Mouse (Mus musculus) thymus, postnatal 0 days (tissue): ENCODE measurements around the gene Brinp2. TPM values are rescaled to one million over a fixed set of nuclear protein-coding genes. Genes with fewer than 3 reads are reported as not detected.

Experiments used
- DNase-seq: peaks from one replicate; pipeline ENCODE4 v3.0.0-alpha.2; 2015; ENCODE audit warnings: low spot score
- polyA plus RNA-seq: library from polyadenylated mRNA; unstranded; fragments of >200 nt; fragmentation: Nextera tagmentation; extraction: Ambion mirVana; gene quantifications from 2 replicates; pipeline ENCODE4 v1.2.1, GENCODE M21; 2015

Gene Brinp2
- polyA plus RNA-seq, 1 experiment from 2014 or later: 0.57 TPM

- DNase-seq: no peak
Measured at GRCm38 (mm10) chr1:158296287-158296931, 59.7 kb downstream of the Brinp2 start.

DNA sequence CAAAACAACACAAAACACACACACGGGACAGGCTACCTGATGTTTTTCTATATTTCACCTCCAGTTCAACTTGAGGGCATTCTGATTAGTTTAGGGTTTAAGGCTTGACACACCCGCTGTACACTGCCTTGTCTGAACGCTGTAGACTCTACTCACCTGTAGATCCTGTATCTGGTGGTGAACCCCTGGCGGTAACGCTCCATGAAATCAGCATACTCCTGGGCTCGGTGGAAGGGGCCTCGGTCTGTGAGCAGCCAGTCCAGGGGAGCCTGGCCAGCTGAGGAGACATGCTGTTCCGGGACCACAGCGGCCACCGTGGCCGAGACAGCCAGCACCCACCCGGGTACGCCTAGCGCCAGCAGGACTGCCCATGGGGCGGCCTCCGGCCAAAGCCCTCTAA, 60.9 kb downstream of the Brinp2 start:
- no peak for DNase-seq

DNA sequence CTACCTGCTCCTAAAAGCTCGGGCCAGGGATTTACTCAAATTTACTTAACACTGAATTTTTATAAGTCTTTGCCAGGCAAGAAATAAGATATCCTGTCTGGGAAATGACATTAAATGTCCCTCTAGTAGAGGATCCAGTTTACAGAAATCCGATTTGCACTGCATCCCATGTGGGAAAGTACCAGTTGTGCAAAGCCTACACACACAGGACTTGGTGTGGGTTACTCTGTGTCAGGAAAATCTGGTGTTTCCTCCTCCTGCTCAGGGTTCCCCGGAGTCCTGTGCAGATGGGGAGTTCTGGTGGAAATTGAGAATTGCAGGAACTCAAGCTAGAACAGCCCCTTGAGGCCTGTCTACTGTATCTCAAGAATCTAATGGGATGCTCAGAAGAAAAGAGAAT, 70.9 kb downstream of the Brinp2 start:
- DNase-seq: no peak

GRCm38 (mm10) chr1:158283869-158284268, 72.3 kb downstream of the Brinp2 start:
- DNase-seq: no peak

- DNase-seq: no peak
Measured at GRCm38 (mm10) chr1:158272058-158272457, 84.1 kb downstream of the Brinp2 start.

DNA sequence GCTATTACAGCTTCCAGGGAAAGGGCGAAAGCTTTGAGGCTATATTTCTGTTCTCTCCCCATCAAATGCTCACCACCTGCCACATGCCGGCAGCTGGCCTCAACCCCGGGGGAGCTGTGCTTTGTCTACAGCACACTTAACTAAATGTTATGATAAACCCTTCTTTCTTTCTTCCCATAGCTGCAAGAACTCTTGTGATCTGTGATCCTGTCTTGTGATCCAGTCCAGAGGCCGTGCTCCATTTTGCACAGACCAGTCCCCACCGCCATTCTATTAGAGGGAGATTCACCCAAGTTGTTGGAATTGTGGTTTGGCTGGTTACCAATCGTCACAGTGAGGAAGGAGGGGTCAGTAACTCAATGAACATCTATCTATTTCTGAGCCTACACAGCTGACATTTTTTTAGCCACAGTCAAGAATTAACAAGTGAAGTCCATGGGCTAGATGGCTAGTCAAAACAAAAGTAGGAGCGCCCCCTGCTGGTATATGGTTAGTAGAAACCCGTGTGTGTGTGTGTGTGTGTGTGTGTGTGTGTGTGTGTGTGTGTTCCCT, 89.0 kb downstream of the Brinp2 start:
- DNase-seq: no peak

- no peak for DNase-seq
Measured at GRCm38 (mm10) chr1:158266293-158267019, 89.7 kb downstream of the Brinp2 start.

DNA sequence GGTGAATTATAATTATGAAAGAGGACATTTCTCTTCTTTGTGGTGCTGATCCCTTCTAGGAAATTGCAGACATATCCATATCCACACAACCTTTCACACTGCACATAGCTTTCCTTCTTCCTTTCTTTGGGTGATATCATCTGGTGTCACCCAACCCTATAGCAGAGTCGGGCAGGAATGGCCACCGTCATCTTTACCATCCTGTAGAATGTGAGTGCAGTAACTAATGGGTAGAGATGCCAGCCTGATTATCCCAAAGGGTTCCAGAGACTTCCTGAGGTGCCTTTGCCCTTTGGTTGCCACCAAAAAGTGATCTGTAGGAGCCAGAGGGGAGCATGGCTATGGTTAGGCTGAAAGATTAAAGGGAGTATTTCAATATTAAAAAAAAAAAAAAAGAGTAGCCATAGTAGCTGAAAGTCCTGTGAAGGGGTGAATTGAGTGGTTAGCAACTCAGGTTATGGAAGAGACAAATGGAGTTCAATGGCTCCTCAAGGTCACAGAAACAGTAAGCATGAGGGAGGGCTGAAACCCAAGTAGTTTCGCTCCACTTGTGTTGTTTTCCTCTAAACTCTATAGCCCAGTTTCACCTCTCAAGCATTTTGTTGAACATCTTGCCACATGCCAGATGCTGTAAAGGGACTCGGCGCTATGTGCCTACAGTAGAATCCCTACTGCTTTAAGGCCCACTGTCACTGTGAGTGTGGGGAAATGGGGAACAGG, 96.5 kb downstream of the Brinp2 start:
- DNase-seq: no peak

DNA sequence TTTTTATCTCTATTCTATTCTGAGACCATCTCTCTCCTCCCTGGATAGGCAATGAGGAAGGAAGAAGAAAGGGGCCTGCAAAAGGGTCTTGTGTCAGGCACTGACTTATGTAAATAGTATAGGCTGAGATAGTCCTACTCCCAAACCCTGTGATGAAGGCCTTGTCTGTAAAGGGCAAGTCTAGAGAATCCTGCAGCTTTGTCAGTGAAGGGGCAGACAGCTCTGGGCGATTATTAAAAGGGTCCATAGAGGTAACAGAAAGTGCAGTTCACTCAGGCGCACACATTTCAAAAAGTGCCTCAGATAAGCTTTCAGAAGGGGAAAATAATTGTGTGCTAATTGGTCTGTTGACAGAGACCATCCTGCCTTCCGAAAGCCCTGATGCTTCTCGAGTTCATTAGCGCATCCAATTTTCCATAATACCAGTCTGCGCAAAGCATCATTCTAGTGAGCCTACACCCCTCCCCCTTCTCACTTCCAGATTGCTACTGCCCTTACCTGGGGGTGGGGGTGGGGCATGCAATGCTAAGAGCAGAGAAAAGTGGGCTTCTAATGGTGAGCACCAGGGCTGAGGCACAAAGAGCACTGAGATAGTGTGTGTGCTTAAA, 97.3 kb downstream of the Brinp2 start:
- no peak for DNase-seq

DNA sequence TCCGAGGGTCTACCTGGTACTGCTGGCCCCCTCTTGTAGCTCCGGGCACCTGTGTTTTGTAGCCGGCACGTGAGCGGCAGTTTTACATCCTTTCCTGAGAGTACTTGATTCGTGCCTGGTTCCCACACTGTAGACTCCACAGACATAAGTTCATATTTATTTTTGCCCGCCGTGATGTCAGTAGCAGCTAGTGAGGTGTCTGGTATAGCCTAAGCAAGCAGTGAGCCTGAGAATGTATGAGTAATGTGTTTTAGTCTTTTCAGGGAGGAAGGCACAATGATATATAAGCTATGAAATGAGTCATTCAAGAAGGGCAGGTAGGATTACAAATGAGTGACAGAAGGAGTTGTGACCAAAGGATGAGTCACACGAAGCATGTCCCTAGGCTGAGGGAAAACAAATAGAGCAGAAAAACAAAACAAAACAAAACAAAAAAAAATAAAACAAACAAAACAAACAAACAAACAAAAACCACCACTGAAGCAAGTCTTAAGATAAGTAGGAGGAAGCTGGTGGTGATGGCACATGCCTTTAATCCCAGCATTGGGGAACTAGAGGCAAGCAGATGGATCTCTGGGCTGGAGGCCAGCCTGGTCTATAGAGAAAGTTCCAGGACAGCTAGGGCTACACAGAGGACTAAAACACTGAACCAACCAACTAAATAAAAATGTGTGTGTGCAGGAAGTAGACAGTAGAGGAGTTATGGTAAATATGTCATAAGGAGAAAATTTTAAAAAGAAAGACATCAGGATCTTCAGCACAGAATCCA, 100.0 kb downstream of the Brinp2 start:
- DNase-seq: no peak

GRCm38 (mm10) chr1:158252682-158253222, 103.4 kb downstream of the Brinp2 start:
- no peak for DNase-seq

DNA sequence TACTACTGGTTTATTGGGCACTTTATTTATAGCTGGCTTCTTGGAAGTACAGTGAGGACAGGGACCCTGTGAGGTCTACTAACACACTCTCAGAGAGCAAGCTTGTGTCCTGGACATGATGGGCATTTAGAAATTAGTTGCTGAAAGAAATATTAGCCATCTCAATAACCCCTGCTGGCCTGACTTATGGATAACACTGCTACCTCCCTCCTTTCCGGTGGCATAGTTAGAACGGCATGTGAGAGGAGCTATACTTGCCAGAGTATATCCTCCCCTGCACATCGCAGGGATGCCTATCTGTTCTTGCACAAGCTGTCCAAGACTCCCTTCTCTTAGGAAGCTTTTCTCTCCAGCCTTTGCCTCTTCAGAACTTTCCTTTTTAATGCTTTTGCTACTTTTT, 107.9 kb downstream of the Brinp2 start:
- DNase-seq: no peak

GRCm38 (mm10) chr1:158246476-158247153, 109.5 kb downstream of the Brinp2 start:
- no peak for DNase-seq

GRCm38 (mm10) chr1:158245486-158245885, 110.6 kb downstream of the Brinp2 start:
- no peak for DNase-seq

- no peak for DNase-seq
Measured at GRCm38 (mm10) chr1:158244016-158244415, 112.1 kb downstream of the Brinp2 start.

- no peak for DNase-seq
Measured at GRCm38 (mm10) chr1:158241848-158242556, 114.1 kb downstream of the Brinp2 start.

- no peak for DNase-seq
Measured at GRCm38 (mm10) chr1:158239841-158240240, 116.3 kb downstream of the Brinp2 start.

- DNase-seq: no peak
Measured at GRCm38 (mm10) chr1:158238722-158239121, 117.4 kb downstream of the Brinp2 start.

DNA sequence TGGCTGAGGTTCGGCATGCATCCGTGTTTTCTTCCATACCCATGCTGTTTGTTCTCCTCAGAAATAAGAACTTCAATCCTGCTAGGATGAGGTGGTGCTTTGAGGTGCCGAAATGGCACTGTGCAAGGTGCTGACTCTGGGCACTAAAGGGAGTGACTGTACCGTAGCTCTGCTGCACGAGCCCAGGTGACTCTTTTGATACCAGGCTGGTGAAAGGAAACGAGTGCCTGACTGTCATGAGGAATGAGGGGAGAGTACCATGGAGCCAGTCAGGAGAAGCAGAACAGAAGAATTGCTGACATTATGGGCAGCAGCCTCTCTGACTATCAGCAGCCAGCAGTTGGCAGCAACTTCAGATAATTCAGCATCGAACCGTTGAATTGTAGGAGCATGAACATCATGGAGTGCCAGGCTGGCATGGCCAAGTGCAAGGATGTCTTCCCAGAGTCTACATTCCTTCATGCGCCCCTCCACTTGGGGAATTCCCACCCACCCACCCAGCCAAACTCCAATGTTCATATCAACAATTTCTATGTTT, 127.4 kb downstream of the Brinp2 start:
- DNase-seq: no peak
